Mouse (Mus musculus) subcutaneous adipose tissue, adult 2 months (tissue): ENCODE data around the gene Rab29. TPM values are rescaled to one million over a fixed set of nuclear protein-coding genes. Genes with fewer than 3 reads are reported as not detected.

Source experiments
- polyA plus RNA-seq: library from polyadenylated mRNA; depleted of rRNA; stranded (reverse); fragments of >200 nt; gene quantifications from 2 replicates; pipeline ENCODE4 v1.2.3, GENCODE M21; 2012; ENCODE audit warnings: low replicate concordance; rRNA removed

Gene Rab29
- 33.9 and 49.8 TPM in 2 replicates for polyA plus RNA-seq

GRCm38 (mm10) chr1:131867093-131867945 lies at the start of gene Rab29:
TSS of gene Rab29 (plus strand) at chr1:131867224.

GRCm38 (mm10) chr1:131827207-131827786 lies 39.7 kb upstream of the Rab29 start, which contains the start of gene Slc41a1:
TSS of gene Slc41a1 (plus strand) at chr1:131827493.

GRCm38 (mm10) chr1:131910001-131910648 lies 43.1 kb downstream of the Rab29 start, which contains the start of gene Nucks1:
TSS of gene Nucks1 (plus strand) at chr1:131910534.

Other genes with a start within 250 kb of the Rab29 start
- 1.8 and 3.6 TPM in 2 replicates for gene Ctse, start 228.9 kb upstream of the Rab29 start, polyA plus RNA-seq
- 10.0 and 23.6 TPM in 2 replicates for gene Rab7b, start 178.5 kb upstream of the Rab29 start, polyA plus RNA-seq
- gene Slc26a9, start 123.2 kb upstream of the Rab29 start, polyA plus RNA-seq = 4.1 TPM in 1 of 2 replicates, not detected in the other
- 2.8 and 7.7 TPM in 2 replicates for gene Pm20d1, start 69.8 kb upstream of the Rab29 start, polyA plus RNA-seq
- 27.0 and 47.0 TPM in 2 replicates for gene Slc41a1, start 39.7 kb upstream of the Rab29 start, polyA plus RNA-seq
- gene Nucks1, start 43.3 kb downstream of the Rab29 start, polyA plus RNA-seq = 9.6 and 15.1 TPM in 2 replicates
- gene Slc45a3, start 95.7 kb downstream of the Rab29 start, polyA plus RNA-seq = 2.2 and 8.4 TPM in 2 replicates
- 23.7 and 31.1 TPM in 2 replicates for gene Elk4, start 140.4 kb downstream of the Rab29 start, polyA plus RNA-seq
- gene Mfsd4a, start 200.8 kb downstream of the Rab29 start, polyA plus RNA-seq = 0.80 and 8.3 TPM in 2 replicates